Mouse (Mus musculus): ENCODE results near the gene Dnajb3. TPM values are rescaled to one million over a fixed set of nuclear protein-coding genes. Genes with fewer than 3 reads are reported as not detected.
"Not testable (repeated sequence)": the region's sequence is repeated elsewhere in the genome, so short reads cannot be mapped to it uniquely, and the experiment has no call there.

Dnajb3 gene
- polyA plus RNA-seq, 1 experiment from 2014 or later: 13.2 TPM

GRCm38 (mm10) chr1:88200456-88200855 lies 5.1 kb downstream of the Dnajb3 start, which contains the start of gene Ugt1a2:
Gene Ugt1a2 (plus strand): TSS chr1:88200601.
- ATAC-seq (replicated peaks): no peak
- 88% methylated on average over 7 of the region's 7 CpGs for WGBS
- Histone ChIP-seq H3K4me1 (peaks cover 6% of the 10 kb centered on the region), H3K36me3 (replicated peaks) (no peaks in the 10 kb centered on the region), H3K9ac (no peak within 1 kb of the TSS), H3K4me3 (no peak within 1 kb of the TSS), H3K9me3 (no peaks in the 10 kb centered on the region; the same call in 1 of the 2 replicates), H3K27me3 (replicated peaks) (no peaks in the 10 kb centered on the region), H3K4me2 (no peak within 1 kb of the TSS), H3K27ac (no peak within 1 kb of the TSS)

- no peak overlapping the region for H3K9ac ChIP-seq
- no peak overlapping the region for H3K4me2 ChIP-seq
- no peak overlapping the region for H3K27ac ChIP-seq
- 63% methylated on average over 2 of the region's 2 CpGs for WGBS
- peaks cover 1% of the 10 kb centered on the region for H3K4me1 ChIP-seq
- H3K27me3 ChIP-seq (replicated peaks): no peaks in the 10 kb centered on the region
- no peak for ATAC-seq (replicated peaks)
- no peak overlapping the region for H3K4me3 ChIP-seq
- no peaks in the 10 kb centered on the region; the same call in 1 of the 2 replicates for H3K9me3 ChIP-seq
- no peaks in the 10 kb centered on the region for H3K36me3 ChIP-seq (replicated peaks)
These were observed 5.6 kb downstream of the Dnajb3 start for GRCm38 (mm10) chr1:88199996-88200395.

- Histone ChIP-seq H3K4me2 (no peak overlapping the region), H3K9me3 (no peaks in the 10 kb centered on the region), H3K4me1 (no peaks in the 10 kb centered on the region), H3K9ac (no peak overlapping the region), H3K27me3 (replicated peaks) (no peaks in the 10 kb centered on the region), H3K36me3 (replicated peaks) (no peaks in the 10 kb centered on the region), H3K4me3 (no peak overlapping the region), H3K27ac (no peak overlapping the region)
- 83% methylated on average over 3 of the region's 3 CpGs for WGBS
- no peak for ATAC-seq (replicated peaks)
These were observed 8.1 kb downstream of the Dnajb3 start for GRCm38 (mm10) chr1:88197443-88197842.

GRCm38 (mm10) chr1:88195687-88196086 lies 9.9 kb downstream of the Dnajb3 start:
- no peak for ATAC-seq (replicated peaks)
- 87% methylated on average over 1 of the region's 1 CpGs for WGBS

GRCm38 (mm10) chr1:88192136-88192535 lies 13.4 kb downstream of the Dnajb3 start:
- Histone ChIP-seq H3K27me3 (replicated peaks) (no peaks in the 10 kb centered on the region), H3K36me3 (replicated peaks) (no peaks in the 10 kb centered on the region), H3K9me3 (no peaks in the 10 kb centered on the region), H3K4me2 (no peak overlapping the region), H3K27ac (no peak overlapping the region), H3K4me3 (no peak overlapping the region), H3K9ac (no peak overlapping the region), H3K4me1 (no peaks in the 10 kb centered on the region)
- ATAC-seq (replicated peaks): no peak
- WGBS: 73% methylated on average over 3 of the region's 3 CpGs

More at GRCm38 (mm10) chr1:88195687-88196086, 9.9 kb downstream of the Dnajb3 start:
- Histone ChIP-seq H3K9me3 (no peaks in the 10 kb centered on the region), H3K9ac (no peak overlapping the region), H3K27me3 (replicated peaks) (no peaks in the 10 kb centered on the region), H3K36me3 (replicated peaks) (no peaks in the 10 kb centered on the region), H3K4me3 (no peak overlapping the region), H3K4me1 (no peaks in the 10 kb centered on the region), H3K27ac (no peak overlapping the region), H3K4me2 (no peak overlapping the region)

- Histone ChIP-seq H3K9ac (no peak overlapping the region), H3K4me2 (no peak overlapping the region), H3K4me3 (no peak overlapping the region), H3K27me3 (replicated peaks) (no peaks in the 10 kb centered on the region), H3K27ac (no peak overlapping the region), H3K9me3 (no peaks in the 10 kb centered on the region), H3K4me1 (no peaks in the 10 kb centered on the region), H3K36me3 (replicated peaks) (no peaks in the 10 kb centered on the region)
- ATAC-seq (replicated peaks): no peak
- WGBS: 88% methylated on average over 5 of the region's 5 CpGs
These were observed 19.2 kb downstream of the Dnajb3 start for GRCm38 (mm10) chr1:88186325-88186935.

GRCm38 (mm10) chr1:88179657-88180056 lies 25.9 kb downstream of the Dnajb3 start:
- H3K9me3 ChIP-seq: peaks cover 2% of the 10 kb centered on the region; the same call in 1 of the 2 replicates
- H3K9ac ChIP-seq: no peak overlapping the region
- H3K4me2 ChIP-seq: no peak overlapping the region
- no peaks in the 10 kb centered on the region for H3K36me3 ChIP-seq (replicated peaks)
- 96% methylated on average over 1 of the region's 1 CpGs for WGBS
- ATAC-seq (replicated peaks): no peak
- H3K27ac ChIP-seq: no peak overlapping the region
- no peaks in the 10 kb centered on the region for H3K27me3 ChIP-seq (replicated peaks)
- no peaks in the 10 kb centered on the region for H3K4me1 ChIP-seq
- no peak overlapping the region for H3K4me3 ChIP-seq

GRCm38 (mm10) chr1:88172190-88172589 lies 33.4 kb downstream of the Dnajb3 start:
- not testable (repeated sequence) for H3K27ac ChIP-seq; H3K9ac ChIP-seq; ATAC-seq (replicated peaks); H3K36me3 ChIP-seq (replicated peaks); H3K9me3 ChIP-seq; H3K27me3 ChIP-seq (replicated peaks); H3K4me3 ChIP-seq; H3K4me2 ChIP-seq; H3K4me1 ChIP-seq
- WGBS: 85% methylated on average over 7 of the region's 7 CpGs

- Histone ChIP-seq H3K4me2 (no peak within 1 kb of the TSS), H3K9ac (no peak within 1 kb of the TSS), H3K4me1 (no peaks in the 10 kb centered on the region), H3K27ac (no peak within 1 kb of the TSS), H3K27me3 (replicated peaks) (no peaks in the 10 kb centered on the region), H3K4me3 (no peak within 1 kb of the TSS), H3K9me3 (no peaks in the 10 kb centered on the region), H3K36me3 (replicated peaks) (no peaks in the 10 kb centered on the region)
- ATAC-seq (replicated peaks): no peak
- WGBS: 82% methylated on average over 5 of the region's 5 CpGs
These were observed 39.9 kb downstream of the Dnajb3 start, which contains the start of gene Ugt1a5 for GRCm38 (mm10) chr1:88165711-88166110. Gene Ugt1a5 (plus strand): TSS chr1:88166012.

GRCm38 (mm10) chr1:88158430-88158829 lies 47.2 kb downstream of the Dnajb3 start:
- no peaks in the 10 kb centered on the region for H3K9me3 ChIP-seq
- no peaks in the 10 kb centered on the region for H3K27me3 ChIP-seq (replicated peaks)
- ATAC-seq (replicated peaks): no peak
- no peak overlapping the region for H3K27ac ChIP-seq
- WGBS: 82% methylated on average over 2 of the region's 2 CpGs
- H3K4me2 ChIP-seq: no peak overlapping the region
- no peaks in the 10 kb centered on the region for H3K4me1 ChIP-seq
- H3K9ac ChIP-seq: no peak overlapping the region
- H3K4me3 ChIP-seq: no peak overlapping the region
- no peaks in the 10 kb centered on the region for H3K36me3 ChIP-seq (replicated peaks)

Other genes with a start within 250 kb of the Dnajb3 start
- gene Usp40, start 197.2 kb downstream of the Dnajb3 start, polyA plus RNA-seq (2015; fragmentation: Nextera tagmentation; extraction: Ambion mirVana): 22.0 and 23.4 TPM in 2 replicates
- gene Ugt1a10, start 150.4 kb downstream of the Dnajb3 start, polyA plus RNA-seq (2015; fragmentation: Nextera tagmentation; extraction: Ambion mirVana): not detected in 2 replicates
- gene Ugt1a9, start 135.0 kb downstream of the Dnajb3 start, polyA plus RNA-seq (2015; fragmentation: Nextera tagmentation; extraction: Ambion mirVana): not detected in 2 replicates
- not detected in 2 replicates for gene Ugt1a8, start 118.0 kb downstream of the Dnajb3 start, polyA plus RNA-seq (2015; fragmentation: Nextera tagmentation; extraction: Ambion mirVana)
- gene Ugt1a7c, start 110.7 kb downstream of the Dnajb3 start, polyA plus RNA-seq (2015; fragmentation: Nextera tagmentation; extraction: Ambion mirVana): 1.1 and 1.2 TPM in 2 replicates
- 0.45 and 0.70 TPM in 2 replicates for gene Ugt1a6b, start 102.5 kb downstream of the Dnajb3 start, polyA plus RNA-seq (2015; fragmentation: Nextera tagmentation; extraction: Ambion mirVana)
- gene Ugt1a6a, start 71.0 kb downstream of the Dnajb3 start, polyA plus RNA-seq (2015; fragmentation: Nextera tagmentation; extraction: Ambion mirVana): 1.2 and 1.5 TPM in 2 replicates
- gene Ugt1a5, start 39.8 kb downstream of the Dnajb3 start, polyA plus RNA-seq (2015; fragmentation: Nextera tagmentation; extraction: Ambion mirVana): not detected in 2 replicates
- gene Ugt1a2, start 5.2 kb downstream of the Dnajb3 start, polyA plus RNA-seq (2015; fragmentation: Nextera tagmentation; extraction: Ambion mirVana): 0.15 TPM in 1 of 2 replicates, not detected in the other
- gene Ugt1a1, start 6.2 kb upstream of the Dnajb3 start, polyA plus RNA-seq (2015; fragmentation: Nextera tagmentation; extraction: Ambion mirVana): not detected in 2 replicates
- 0.50 and 0.86 TPM in 2 replicates for gene Mroh2a, start 21.2 kb upstream of the Dnajb3 start, polyA plus RNA-seq (2015; fragmentation: Nextera tagmentation; extraction: Ambion mirVana)
- gene Hjurp, start 71.9 kb upstream of the Dnajb3 start, polyA plus RNA-seq (2015; fragmentation: Nextera tagmentation; extraction: Ambion mirVana): 85.4 and 86.4 TPM in 2 replicates
- gene Trpm8, start 71.9 kb upstream of the Dnajb3 start, polyA plus RNA-seq (2015; fragmentation: Nextera tagmentation; extraction: Ambion mirVana): 0.09 and 0.10 TPM in 2 replicates
- gene Spp2, start 201.2 kb upstream of the Dnajb3 start, polyA plus RNA-seq (2015; fragmentation: Nextera tagmentation; extraction: Ambion mirVana): 0.69 and 0.77 TPM in 2 replicates